Mouse (Mus musculus) lung, embryonic 14.5 days (tissue): ENCODE measurements around the gene Cog1. TPM values are rescaled to one million over a fixed set of nuclear protein-coding genes. Genes with fewer than 3 reads are reported as not detected.

Experiments
- ATAC-seq: fragments of 200-750 bp; cut with Nextera tagmentation; 2 replicates; pipeline ENCODE4 v1.8.0; 2017; ENCODE audit warnings: mild to moderate bottlenecking, moderate TSS enrichment, moderate library complexity; ENCODE audit not compliant: insufficient read depth
- DNase-seq: peaks from one replicate; pipeline ENCODE4 v3.0.0-alpha.2; 2015
- H3K27ac ChIP-seq: fragments of 300-500 bp; sonication (generic); 2 replicates; pipeline ENCODE4 v1.5.1; 2014; ENCODE audit warnings: low read depth, mild to moderate bottlenecking, moderate library complexity
- H3K27me3 ChIP-seq: fragments of 300-500 bp; sonication (generic); 2 replicates; pipeline ENCODE4 v1.6.1; 2014; ENCODE audit warnings: low read length, control low read depth; ENCODE audit not compliant: insufficient read depth
- H3K36me3 ChIP-seq: fragments of 300-500 bp; sonication (generic); 2 replicates; pipeline ENCODE4 v1.6.1; 2014; ENCODE audit warnings: control low read depth; ENCODE audit not compliant: insufficient read depth
- H3K4me1 ChIP-seq: fragments of 300-500 bp; sonication (generic); 2 replicates; pipeline ENCODE4 v1.6.1; 2014; ENCODE audit warnings: antibody characterized with exemption, control low read depth; ENCODE audit not compliant: insufficient read depth
- H3K4me2 ChIP-seq: fragments of 300-500 bp; sonication (generic); 2 replicates; pipeline ENCODE4 v1.6.1; 2014; ENCODE audit warnings: mild to moderate bottlenecking
- H3K4me3 ChIP-seq: fragments of 300-500 bp; sonication (generic); 2 replicates; pipeline ENCODE4 v1.5.1; 2014; ENCODE audit warnings: low read depth, low read length
- H3K9ac ChIP-seq: fragments of 300-500 bp; sonication (generic); 2 replicates; pipeline ENCODE4 v1.6.1; 2014
- H3K9me3 ChIP-seq: fragments of 300-500 bp; sonication (generic); 2 replicates; pipeline ENCODE4 v1.6.1; 2016; ENCODE audit warnings: low read depth, low read length, control low read depth
- CTCF ChIP-seq: IDR thresholded peaks from 2 replicates; pipeline ENCODE4 v1.5.1; 2016; ENCODE audit warnings: antibody characterized with exemption, low read depth
- WGBS: fragments of 180-500 bp; shearing (Covaris S2); extraction: QIAGEN DNeasy Blood & Tissue Kit; methylation state at CpG from one replicate; pipeline ENCODE4 v1.1.7; 2014; 5-methylcytosine and 5-hydroxymethylcytosine counted together
- polyA plus RNA-seq: library from polyadenylated mRNA; unstranded; fragments of >200 nt; fragmentation: Nextera tagmentation; extraction: Ambion mirVana; gene quantifications from 2 replicates; pipeline ENCODE4 v1.2.1, GENCODE M21; 2014

Cog1 gene
- polyA plus RNA-seq, 1 experiment from 2014 or later = 28.4 TPM

- no peak for TF ChIP-seq CTCF
- DNase-seq (peak; percentile 65), ATAC-seq (peak; percentile 70; the same call in 1 of the 2 replicates)
- Histone ChIP-seq H3K9me3 (no peaks in the 10 kb centered on the region), H3K4me1 (peaks cover 15% of the 10 kb centered on the region), H3K27me3 (no peaks in the 10 kb centered on the region), H3K9ac (peak within 1 kb of the TSS; percentile 34), H3K27ac (peak within 1 kb of the TSS; percentile 74), H3K4me3 (no peak within 1 kb of the TSS), H3K4me2 (peak within 1 kb of the TSS; percentile 23), H3K36me3 (0 out of 2 replicates have a peak, but pooled peaks cover 5% of the 10 kb centered on the region)
- WGBS = 11% methylated on average over 11 of the region's 11 CpGs
These were observed 60.8 kb downstream of the Cog1 start, which contains the start of gene Cpsf4l for GRCm38 (mm10) chr11:113709731-113710256. TSS of gene Cpsf4l (minus strand) at chr11:113710017.

- Histone ChIP-seq H3K9me3 (no peaks in the 10 kb centered on the region), H3K9ac (peak overlapping the region; percentile 34), H3K36me3 (0 out of 2 replicates have a peak, but pooled peaks cover 5% of the 10 kb centered on the region), H3K4me2 (peak overlapping the region; percentile 23), H3K27me3 (no peaks in the 10 kb centered on the region), H3K27ac (peak overlapping the region; percentile 74), H3K4me3 (no peak overlapping the region), H3K4me1 (peaks cover 15% of the 10 kb centered on the region)
- DNase-seq (peak; percentile 68), ATAC-seq (0 out of 2 replicates have a peak, but pooled peaks have one; percentile 35)
- no peak for TF ChIP-seq CTCF
- 8% methylated on average over 10 of the region's 10 CpGs for WGBS
These were observed 61.3 kb downstream of the Cog1 start for GRCm38 (mm10) chr11:113710257-113710777.

DNA sequence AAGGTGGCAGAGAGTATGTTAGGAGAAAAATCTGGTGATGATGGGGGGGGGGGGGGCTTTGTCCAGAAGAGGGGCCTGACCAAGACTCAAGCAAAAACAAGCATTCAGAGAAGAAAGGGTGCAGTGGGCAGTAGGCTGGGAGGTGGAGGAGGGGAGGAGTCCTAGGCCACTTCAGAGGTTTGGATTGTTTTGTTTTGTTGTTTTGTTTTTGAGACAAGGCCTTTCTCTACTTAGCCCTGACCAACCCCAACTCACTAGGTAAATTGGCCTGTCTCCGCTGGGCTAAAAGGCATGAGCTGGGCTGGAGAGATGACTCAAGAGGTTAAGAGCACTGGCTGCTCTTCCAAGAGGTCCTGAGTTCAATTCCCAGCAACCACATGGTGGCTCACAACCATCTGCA, 62.1 kb downstream of the Cog1 start:
- H3K36me3 ChIP-seq = 0 out of 2 replicates have a peak, but pooled peaks cover 5% of the 10 kb centered on the region
- H3K4me3 ChIP-seq = no peak overlapping the region
- no peaks in the 10 kb centered on the region for H3K9me3 ChIP-seq
- H3K4me2 ChIP-seq = no peak overlapping the region
- ATAC-seq (no peak), DNase-seq (no peak)
- H3K9ac ChIP-seq = peak overlapping the region; percentile 34; the same call in 1 of the 2 replicates
- 78% methylated on average over 1 of the region's 1 CpGs for WGBS
- H3K27ac ChIP-seq = no peak overlapping the region
- peaks cover 15% of the 10 kb centered on the region for H3K4me1 ChIP-seq
- TF ChIP-seq CTCF = no peak
- H3K27me3 ChIP-seq = no peaks in the 10 kb centered on the region

DNA sequence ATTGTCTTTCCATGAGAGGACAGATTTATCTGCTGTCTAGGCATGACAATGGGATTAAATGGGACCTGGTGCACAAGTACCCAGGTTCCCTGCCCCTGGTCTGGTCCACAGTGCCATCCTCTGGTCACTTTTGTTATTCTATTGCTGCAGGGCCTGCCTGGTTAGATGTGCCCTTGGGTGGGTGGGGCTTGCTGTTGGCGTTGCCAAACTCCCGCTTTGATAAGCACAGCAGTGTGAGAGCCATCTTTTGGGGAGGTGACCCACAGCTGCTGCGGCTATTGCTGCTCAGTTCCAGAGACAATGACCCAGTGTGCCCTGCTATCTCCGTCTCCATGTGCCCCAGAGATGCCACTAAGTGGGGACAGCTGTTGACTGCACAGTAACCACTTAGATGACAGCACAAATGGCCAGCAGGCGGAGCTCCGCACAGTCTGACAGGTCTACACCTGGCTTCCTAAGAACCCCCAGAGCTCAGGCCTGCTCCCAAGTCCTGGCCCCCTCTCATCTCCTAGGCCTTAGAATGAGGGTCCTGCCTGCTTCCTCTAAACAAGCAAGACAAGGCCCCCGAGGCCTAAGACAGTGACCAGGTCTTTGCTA, 66.2 kb downstream of the Cog1 start:
- ATAC-seq = peak; percentile 42; the same call in 1 of the 2 replicates
- DNase-seq = no peak

GRCm38 (mm10) chr11:113716132-113716531, 67.2 kb downstream of the Cog1 start:
- DNase-seq = no peak
- no peak overlapping the region for H3K9ac ChIP-seq
- 88% methylated on average over 2 of the region's 2 CpGs for WGBS
- no peak overlapping the region for H3K4me2 ChIP-seq
- H3K9me3 ChIP-seq = no peaks in the 10 kb centered on the region
- H3K36me3 ChIP-seq = no peaks in the 10 kb centered on the region
- no peaks in the 10 kb centered on the region for H3K27me3 ChIP-seq
- H3K4me3 ChIP-seq = no peak overlapping the region
- ATAC-seq = no peak
- no peak overlapping the region for H3K27ac ChIP-seq
- no peak for TF ChIP-seq CTCF
- no peaks in the 10 kb centered on the region for H3K4me1 ChIP-seq

More for the DNA sequence above, 66.2 kb downstream of the Cog1 start:
- Histone ChIP-seq H3K27me3 (no peaks in the 10 kb centered on the region), H3K9ac (no peak overlapping the region), H3K4me1 (peaks cover 6% of the 10 kb centered on the region), H3K9me3 (no peaks in the 10 kb centered on the region), H3K4me2 (no peak overlapping the region), H3K27ac (no peak overlapping the region), H3K4me3 (no peak overlapping the region), H3K36me3 (no peaks in the 10 kb centered on the region)
- peak; percentile 29; the same call in 1 of the 2 replicates for TF ChIP-seq CTCF
- WGBS = 64% methylated on average over 7 of the region's 7 CpGs

Other genes with a start within 250 kb of the Cog1 start
- 1.4 and 2.0 TPM in 2 replicates for gene Sstr2, start 29.8 kb upstream of the Cog1 start, polyA plus RNA-seq
- 19.6 and 21.8 TPM in 2 replicates for gene Slc39a11, start 910 bp downstream of the Cog1 start, polyA plus RNA-seq
- 46.6 and 52.0 TPM in 2 replicates for gene Fam104a, start 35.0 kb downstream of the Cog1 start, polyA plus RNA-seq
- 20.9 and 22.9 TPM in 2 replicates for gene D11Wsu47e, start 35.2 kb downstream of the Cog1 start, polyA plus RNA-seq
- 0.35 and 0.59 TPM in 2 replicates for gene Cpsf4l, start 60.8 kb downstream of the Cog1 start, polyA plus RNA-seq
- 86.6 and 86.9 TPM in 2 replicates for gene Cdc42ep4, start 102.7 kb downstream of the Cog1 start, polyA plus RNA-seq